Mouse (Mus musculus): ENCODE data around the gene P2rx7.

P2rx7 gene

DNA sequence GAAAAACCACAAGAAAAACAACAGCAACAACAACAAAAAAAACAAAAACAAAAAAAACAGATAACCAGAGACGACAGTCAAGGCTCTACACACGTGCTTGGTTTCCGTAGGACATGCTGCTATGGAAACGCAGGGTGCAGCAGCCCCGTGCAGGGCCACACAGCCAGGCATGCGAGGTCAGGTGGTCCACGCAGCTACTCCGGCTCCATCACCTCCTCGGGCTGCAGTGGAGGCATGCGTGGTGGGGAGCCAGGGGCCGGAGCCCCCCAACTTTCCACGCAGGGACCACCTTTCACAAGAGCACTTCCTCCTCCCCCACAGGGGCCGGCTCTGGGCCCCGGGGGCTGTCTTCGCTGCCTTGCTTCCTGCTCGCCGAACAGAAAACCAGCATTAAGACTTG lies 90.2 kb downstream of the P2rx7 start:
- no peak for DNase-seq

- no peak for DNase-seq
These were observed 92.1 kb downstream of the P2rx7 start for GRCm38 (mm10) chr5:122735853-122736252.

DNA sequence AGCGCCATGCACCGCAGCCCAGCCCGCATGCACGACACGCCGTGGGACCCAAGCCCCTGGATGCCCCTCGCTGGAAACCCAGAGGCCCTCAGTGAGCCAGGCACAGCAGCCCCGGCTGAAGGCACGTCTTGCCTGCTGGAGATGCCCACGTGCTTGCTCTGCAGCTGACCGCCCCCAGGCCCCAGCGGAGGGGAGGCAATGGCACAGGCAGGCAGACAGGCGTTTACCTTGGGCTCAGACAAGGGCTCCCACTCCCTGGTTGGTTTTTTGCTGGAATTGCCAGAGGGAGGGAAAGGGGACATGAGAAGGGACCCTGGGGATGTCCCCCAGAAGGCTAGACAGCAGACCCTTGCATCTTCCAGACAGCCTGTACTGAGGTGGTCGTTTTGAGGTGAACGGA lies 93.0 kb downstream of the P2rx7 start:
- no peak for DNase-seq
